27 mouse cellular contexts compared by ENCODE assay signal in genomic region chr1:61039310-61039709, GRCm38 (mm10).
"Had no signal": no experiment of that assay in that cellular context is flagged by ENCODE, and none has a peak within 500 bp of the region (broad histone marks: within the 10 kb centered on the region; RNA-seq: fewer than 3 reads in every experiment).

No protein-coding gene starts in this region.

- H3K4me1 ChIP-seq: heart, embryonic 13.5 days; heart, embryonic 15.5 days; hindbrain, embryonic 10.5 days; hindbrain, embryonic 12.5 days; liver, embryonic 12.5 days had no signal

- H3K36me3 ChIP-seq: heart, embryonic 13.5 days; heart, embryonic 15.5 days; hindbrain, embryonic 10.5 days; hindbrain, embryonic 12.5 days; limb, embryonic 13.5 days; limb, embryonic 15.5 days; liver, embryonic 12.5 days had no signal

- H3K27ac ChIP-seq: heart, adult 2 months; heart, embryonic 13.5 days; heart, embryonic 15.5 days; hindbrain, embryonic 10.5 days; hindbrain, embryonic 12.5 days; hindbrain, embryonic 14.5 days; layer of hippocampus, adult 2 months; limb, embryonic 13.5 days; limb, embryonic 15.5 days; liver, embryonic 12.5 days; liver, embryonic 14.5 days had no signal

- H3K4me3 ChIP-seq: heart, adult 2 months; heart, embryonic 13.5 days; heart, embryonic 15.5 days; hindbrain, embryonic 10.5 days; hindbrain, embryonic 12.5 days; layer of hippocampus, adult 2 months; limb, embryonic 13.5 days; limb, embryonic 15.5 days; liver, embryonic 12.5 days had no signal

- H3K4me2 ChIP-seq: heart, embryonic 11.5 days; heart, embryonic 13.5 days; heart, embryonic 15.5 days; hindbrain, embryonic 12.5 days; hindbrain, embryonic 14.5 days; limb, embryonic 13.5 days; limb, embryonic 15.5 days; liver, embryonic 12.5 days had no signal

- H3K9ac ChIP-seq: heart, embryonic 13.5 days; heart, embryonic 15.5 days; hindbrain, embryonic 12.5 days; hindbrain, embryonic 14.5 days; limb, embryonic 13.5 days; limb, embryonic 15.5 days; liver, embryonic 12.5 days; liver, embryonic 14.5 days had no signal

- H3K27me3 ChIP-seq: heart, embryonic 13.5 days; heart, embryonic 15.5 days; hindbrain, embryonic 12.5 days; limb, embryonic 13.5 days; limb, embryonic 15.5 days; liver, embryonic 12.5 days had no signal

- DNase-seq: gastrocnemius, postnatal 14 days; gastrocnemius, postnatal 36 days; heart, adult 11 months; heart, adult 2 months; heart, postnatal 14 days; heart, postnatal 36 days; kidney, adult 18-20 months; kidney, adult 8-10 months; kidney, postnatal 10 days; kidney, postnatal 25 days; kidney, postnatal 4 days; layer of hippocampus, adult 9-11 months; layer of hippocampus, postnatal 36 days; left cerebral cortex, postnatal 4 days had no signal

- ATAC-seq: hindbrain, embryonic 16.5 days; intestine, embryonic 16.5 days; liver, embryonic 12.5 days had no signal

- H3K9me3 ChIP-seq: heart, embryonic 13.5 days; heart, embryonic 15.5 days; hindbrain, embryonic 10.5 days; hindbrain, embryonic 12.5 days; limb, embryonic 13.5 days; limb, embryonic 15.5 days; liver, embryonic 12.5 days had no signal
